Mouse (Mus musculus) olfactory bulb, adult 2 months (tissue): ENCODE measurements around the gene Mapk1ip1l.

ENCODE experiments used
- CTCF ChIP-seq: fragments of 200-500 bp; IDR thresholded peaks from 2 replicates; pipeline ENCODE4 v1.5.1; 2012; ENCODE audit warnings: low read depth, mild to moderate bottlenecking, low read length, moderate library complexity; ENCODE audit not compliant: insufficient read depth
- POLR2A ChIP-seq: fragments of 200-500 bp; IDR thresholded peaks from 2 replicates; pipeline ENCODE4 v1.6.1; 2012; ENCODE audit warnings: mild to moderate bottlenecking, low read depth, low read length, moderate library complexity; ENCODE audit not compliant: insufficient read depth

DNA sequence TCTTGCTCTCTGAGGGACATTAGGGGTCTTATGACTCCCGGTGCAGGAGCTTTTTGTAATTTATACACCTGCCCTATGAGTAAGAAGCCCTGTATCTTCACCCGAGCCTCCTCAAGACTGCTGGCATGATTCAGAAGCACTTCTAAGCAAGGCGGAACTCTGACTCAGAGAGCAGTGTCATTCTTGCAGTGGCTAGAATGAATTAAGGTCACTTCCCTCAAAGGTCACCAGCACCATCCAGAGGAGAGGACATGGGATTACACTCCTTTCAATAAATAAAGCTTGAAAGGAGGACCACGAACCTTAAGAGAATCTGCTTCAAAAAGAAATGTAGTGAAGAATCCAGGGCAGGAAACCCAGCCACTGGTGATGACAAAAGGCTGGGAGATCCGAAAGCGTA lies 48.2 kb upstream of the Mapk1ip1l start:
- TF ChIP-seq POLR2A (no peak), CTCF (no peak)
